Mouse (Mus musculus) liver, adult 2 months (tissue): ENCODE measurements around the gene Csad.

Experiments used
- CTCF ChIP-seq: fragments of 200-500 bp; IDR thresholded peaks from 2 replicates; pipeline ENCODE4 v1.5.1; 2011; ENCODE audit warnings: low read depth, low read length, control low read depth
- POLR2A ChIP-seq: fragments of 200-500 bp; IDR thresholded peaks from 2 replicates; pipeline ENCODE4 v1.6.1; 2011; ENCODE audit warnings: low read length, control low read depth; ENCODE audit not compliant: insufficient read depth; ENCODE audit errors: extremely low read depth

DNA sequence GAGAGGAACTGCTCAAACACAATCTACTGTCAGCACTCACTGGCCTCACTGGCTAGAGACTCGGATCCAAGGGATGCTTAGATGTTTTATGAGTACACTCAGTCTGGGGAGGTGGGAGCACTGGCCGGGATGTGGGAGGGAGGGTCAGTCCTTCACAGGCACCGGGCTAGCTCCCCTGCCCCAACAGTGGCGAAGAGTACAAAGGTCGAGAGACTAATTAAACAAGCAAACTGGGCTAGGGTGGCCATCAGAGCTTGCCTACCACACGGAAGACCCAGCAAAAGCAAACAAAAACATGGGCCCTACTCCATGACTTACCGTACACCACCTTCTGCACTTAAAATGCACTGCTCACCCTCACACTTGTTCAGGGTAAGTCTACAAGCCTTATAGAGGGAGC lies 12.8 kb downstream of the Csad start:
- TF ChIP-seq CTCF = no peak
- TF ChIP-seq POLR2A = no peak
